Mouse (Mus musculus): Measurements from ENCODE around the gene Olfr606. TPM values are rescaled to one million over a fixed set of nuclear protein-coding genes. Genes with fewer than 3 reads are reported as not detected.
"Not testable (repeated sequence)": the region's sequence is repeated elsewhere in the genome, so short reads cannot be mapped to it uniquely, and the experiment has no call there.

Gene Olfr606
- total RNA-seq (2021) = not detected

GRCm38 (mm10) chr7:103448746-103449145 is at the start of gene Olfr606:
TSS of gene Olfr606 (plus strand) at chr7:103449046.
- no peak for DNase-seq (ENCODE audit: low spot score)
- intact Hi-C loops (cut with DNase I) = no loop called here

- intact Hi-C loops (cut with DNase I); DNase-seq (ENCODE audit: low spot score): not testable (repeated sequence)
Measured at GRCm38 (mm10) chr7:103406521-103407055, 42.3 kb upstream of the Olfr606 start.

- DNase-seq (ENCODE audit: low spot score) = not testable (repeated sequence)
- intact Hi-C loops (cut with DNase I) = loop anchor here (10.0 kb wide), 1 partner anchor 170 kb away; no protein-coding TSS in a partner anchor
Measured at GRCm38 (mm10) chr7:103414772-103415171, 34.1 kb upstream of the Olfr606 start, which contains the start of gene Usp17lc. TSS of gene Usp17lc (plus strand) at chr7:103415072.

- no peak for DNase-seq (ENCODE audit: low spot score)
- intact Hi-C loops (cut with DNase I) = no loop called here
Measured at GRCm38 (mm10) chr7:103445339-103445738, 3.5 kb upstream of the Olfr606 start, which contains the start of gene Olfr605. TSS of gene Olfr605 (minus strand) at chr7:103445439.

- DNase-seq (ENCODE audit: low spot score) = no peak
- intact Hi-C loops (cut with DNase I) = no loop called here
Measured at GRCm38 (mm10) chr7:103460590-103460989, 11.7 kb downstream of the Olfr606 start.

GRCm38 (mm10) chr7:103469577-103469976 is 20.7 kb downstream of the Olfr606 start, which contains the start of gene Olfr608:
TSS of gene Olfr608 (plus strand) at chr7:103469877.
- intact Hi-C loops (cut with DNase I) = no loop called here

GRCm38 (mm10) chr7:103477106-103477505 is 28.3 kb downstream of the Olfr606 start:
- intact Hi-C loops (cut with DNase I); DNase-seq (ENCODE audit: low spot score): not testable (repeated sequence)

More at GRCm38 (mm10) chr7:103469577-103469976, 20.7 kb downstream of the Olfr606 start, which contains the start of gene Olfr608:
- DNase-seq (ENCODE audit: low spot score) = no peak

- DNase-seq (ENCODE audit: low spot score) = no peak
- intact Hi-C loops (cut with DNase I) = no loop called here
Measured at GRCm38 (mm10) chr7:103497962-103498361, 49.1 kb downstream of the Olfr606 start, which contains the start of gene Olfr609. TSS of gene Olfr609 (minus strand) at chr7:103498062.

Small RNAs within 50 kb of the gene (microRNA-seq; reads per million reads assigned to microRNA genes)
- gene Gm25774 = not detected

Other genes starting within 250 kb of the Olfr606 start
- not detected for gene Olfr593, start 237.2 kb upstream of the Olfr606 start, total RNA-seq (2021)
- gene Olfr594, start 232.1 kb upstream of the Olfr606 start, total RNA-seq (2021) = not detected
- not detected for gene Usp17ld, start 196.5 kb upstream of the Olfr606 start, total RNA-seq (2021)
- gene Olfr596, start 143.4 kb upstream of the Olfr606 start, total RNA-seq (2021) = not detected
- not detected for gene Olfr597, start 132.7 kb upstream of the Olfr606 start, total RNA-seq (2021)
- not detected for gene Olfr598, start 125.5 kb upstream of the Olfr606 start, total RNA-seq (2021)
- not detected for gene Olfr599, start 113.1 kb upstream of the Olfr606 start, total RNA-seq (2021)
- not detected for gene Olfr600, start 99.4 kb upstream of the Olfr606 start, total RNA-seq (2021)
- not detected for gene Olfr601, start 86.4 kb upstream of the Olfr606 start, total RNA-seq (2021)
- not detected for gene Olfr603, start 62.9 kb upstream of the Olfr606 start, total RNA-seq (2021)
- not detected for gene Usp17lc, start 34.0 kb upstream of the Olfr606 start, total RNA-seq (2021)
- gene Olfr605, start 3.6 kb upstream of the Olfr606 start, total RNA-seq (2021) = not detected
- not detected for gene Olfr607, start 15.1 kb downstream of the Olfr606 start, total RNA-seq (2021)
- not detected for gene Olfr608, start 20.8 kb downstream of the Olfr606 start, total RNA-seq (2021)
- not detected for gene Olfr609, start 49.0 kb downstream of the Olfr606 start, total RNA-seq (2021)
- gene Olfr610, start 63.1 kb downstream of the Olfr606 start, total RNA-seq (2021) = not detected
- not detected for gene Olfr611, start 71.8 kb downstream of the Olfr606 start, total RNA-seq (2021)
- not detected for gene Olfr612, start 93.7 kb downstream of the Olfr606 start, total RNA-seq (2021)
- not detected for gene Olfr613, start 99.0 kb downstream of the Olfr606 start, total RNA-seq (2021)
- not detected for gene Olfr615, start 107.0 kb downstream of the Olfr606 start, total RNA-seq (2021)
- not detected for gene Olfr616, start 120.1 kb downstream of the Olfr606 start, total RNA-seq (2021)
- not detected for gene Olfr617, start 124.0 kb downstream of the Olfr606 start, total RNA-seq (2021)
- gene Olfr618, start 141.1 kb downstream of the Olfr606 start, total RNA-seq (2021) = not detected
- gene Olfr619, start 151.5 kb downstream of the Olfr606 start, total RNA-seq (2021) = not detected
- gene Olfr620, start 163.5 kb downstream of the Olfr606 start, total RNA-seq (2021) = not detected
- not detected for gene Olfr622, start 193.7 kb downstream of the Olfr606 start, total RNA-seq (2021)
- not detected for gene Olfr623, start 214.7 kb downstream of the Olfr606 start, total RNA-seq (2021)
- not detected for gene Olfr624, start 222.1 kb downstream of the Olfr606 start, total RNA-seq (2021)
- gene Olfr625-ps1, start 233.7 kb downstream of the Olfr606 start, total RNA-seq (2021) = not detected

All from heart, postnatal 25 days (tissue).